Mouse (Mus musculus): ENCODE measurements at regions not wholly inside any gene's neighbourhood (a gene's known extent, or its start where the extent isn't known, plus 50 kb on each side); places are given as distances from the start of the nearest gene placed in this dataset.
A peak's percentile ranks its signal among the peaks of the same experiment; 100 is the strongest.
"Not testable (repeated sequence)": the region's sequence is repeated elsewhere in the genome, so short reads cannot be mapped to it uniquely, and the experiment has no call there.

- no peak for DNase-seq
Measured at GRCm38 (mm10) chr13:57169621-57170020, 273.8 kb upstream of the Trpc7 start.

GRCm38 (mm10) chr13:57165367-57165766 is 269.6 kb upstream of the Trpc7 start:
- DNase-seq, result no peak

GRCm38 (mm10) chr13:57152787-57153186 is 257.0 kb upstream of the Trpc7 start:
- DNase-seq, result no peak

- no peak for DNase-seq
Measured at GRCm38 (mm10) chr13:57147623-57148022, 251.8 kb upstream of the Trpc7 start.

GRCm38 (mm10) chr13:57146708-57147107 is 250.9 kb upstream of the Trpc7 start:
- no peak for DNase-seq

- no peak for DNase-seq
Measured at GRCm38 (mm10) chr13:57145782-57146181, 250.0 kb upstream of the Trpc7 start.

GRCm38 (mm10) chr13:57142851-57143250 is 247.1 kb upstream of the Trpc7 start:
- DNase-seq, result no peak

GRCm38 (mm10) chr13:57142441-57142840 is 246.6 kb upstream of the Trpc7 start:
- no peak for DNase-seq

- DNase-seq, result no peak
Measured at GRCm38 (mm10) chr13:57115936-57116335, 220.1 kb upstream of the Trpc7 start.

GRCm38 (mm10) chr13:57107956-57108355 is 212.2 kb upstream of the Trpc7 start:
- no peak for DNase-seq

- DNase-seq, result no peak
Measured at GRCm38 (mm10) chr13:57099601-57100000, 203.8 kb upstream of the Trpc7 start.

- no peak for DNase-seq
Measured at GRCm38 (mm10) chr13:57091886-57092285, 196.1 kb upstream of the Trpc7 start.

- peak; percentile 27 for DNase-seq
Measured at GRCm38 (mm10) chr13:57089381-57090075, 193.7 kb upstream of the Trpc7 start.

GRCm38 (mm10) chr13:57087966-57088365 is 192.2 kb upstream of the Trpc7 start:
- DNase-seq, result no peak

GRCm38 (mm10) chr13:57087398-57087797 is 191.6 kb upstream of the Trpc7 start:
- DNase-seq, result no peak

GRCm38 (mm10) chr13:57083751-57084150 is 188.0 kb upstream of the Trpc7 start:
- no peak for DNase-seq

- no peak for DNase-seq
Measured at GRCm38 (mm10) chr13:57070479-57070878, 174.7 kb upstream of the Trpc7 start.

GRCm38 (mm10) chr13:57061656-57062055 is 165.9 kb upstream of the Trpc7 start:
- DNase-seq, result no peak

GRCm38 (mm10) chr13:57061074-57061473 is 165.3 kb upstream of the Trpc7 start:
- no peak for DNase-seq

GRCm38 (mm10) chr13:57056786-57057185 is 161.0 kb upstream of the Trpc7 start:
- no peak for DNase-seq

- DNase-seq, result no peak
Measured at GRCm38 (mm10) chr13:57055409-57056195, 159.8 kb upstream of the Trpc7 start.

- DNase-seq, result no peak
Measured at GRCm38 (mm10) chr13:57053361-57053760, 157.6 kb upstream of the Trpc7 start.

GRCm38 (mm10) chr13:57046130-57046529 is 150.3 kb upstream of the Trpc7 start:
- not testable (repeated sequence) for DNase-seq

- DNase-seq, result no peak
Measured at GRCm38 (mm10) chr13:57044455-57044854, 148.7 kb upstream of the Trpc7 start.

All from right cerebral cortex, postnatal 25 days (tissue).